Mouse (Mus musculus): ENCODE results near the gene Osbpl3. TPM values are rescaled to one million over a fixed set of nuclear protein-coding genes. Genes with fewer than 3 reads are reported as not detected.

Osbpl3 gene
- polyA plus RNA-seq, 1 experiment, result not detected

GRCm38 (mm10) chr6:50279642-50280041 is 176.4 kb downstream of the Osbpl3 start:
- Histone ChIP-seq H3K36me3 (ENCODE audit: control insufficient read depth) (no peaks in the 10 kb centered on the region), H3K27me3 (ENCODE audit: control insufficient read depth) (no peaks in the 10 kb centered on the region), H3K9me3 (ENCODE audit: control insufficient read depth, low read length) (peaks cover 2% of the 10 kb centered on the region), H3K4me1 (ENCODE audit: control insufficient read depth) (no peaks in the 10 kb centered on the region), H3K4me3 (replicated peaks) (no peak overlapping the region)
- no peak for TF ChIP-seq GATA1 (IDR thresholded peaks at IDR 0.05; ENCODE audit: low read length)
- no peak for TF ChIP-seq TAL1 (IDR thresholded peaks at IDR 0.05; ENCODE audit: low read length)

- H3K36me3 ChIP-seq (ENCODE audit: control insufficient read depth), result no peaks in the 10 kb centered on the region
- H3K4me3 ChIP-seq (replicated peaks), result no peak overlapping the region
- no peaks in the 10 kb centered on the region for H3K9me3 ChIP-seq (ENCODE audit: control insufficient read depth, low read length)
- H3K4me1 ChIP-seq (ENCODE audit: control insufficient read depth), result no peaks in the 10 kb centered on the region
- no peak for TF ChIP-seq TAL1 (IDR thresholded peaks at IDR 0.05; ENCODE audit: low read length)
- H3K27me3 ChIP-seq (ENCODE audit: control insufficient read depth), result no peaks in the 10 kb centered on the region
Measured at GRCm38 (mm10) chr6:50273947-50274346, 182.1 kb downstream of the Osbpl3 start.

- no peaks in the 10 kb centered on the region for H3K27me3 ChIP-seq (ENCODE audit: control insufficient read depth)
- H3K9me3 ChIP-seq (ENCODE audit: control insufficient read depth, low read length), result no peaks in the 10 kb centered on the region
- H3K4me3 ChIP-seq (replicated peaks), result no peak overlapping the region
- H3K36me3 ChIP-seq (ENCODE audit: control insufficient read depth), result no peaks in the 10 kb centered on the region
- H3K4me1 ChIP-seq (ENCODE audit: control insufficient read depth), result no peaks in the 10 kb centered on the region
- TF ChIP-seq GATA1 (IDR thresholded peaks at IDR 0.05; ENCODE audit: low read length), result no peak
- no peak for TF ChIP-seq TAL1 (IDR thresholded peaks at IDR 0.05; ENCODE audit: low read length)
Measured at GRCm38 (mm10) chr6:50273416-50273815, 182.6 kb downstream of the Osbpl3 start.

- no peaks in the 10 kb centered on the region for H3K4me1 ChIP-seq (ENCODE audit: control insufficient read depth)
- no peak within 1 kb of the TSS for H3K4me3 ChIP-seq (replicated peaks)
- TF ChIP-seq GATA1 (IDR thresholded peaks at IDR 0.05; ENCODE audit: low read length) (no peak), TAL1 (IDR thresholded peaks at IDR 0.05; ENCODE audit: low read length) (no peak)
- H3K27me3 ChIP-seq (ENCODE audit: control insufficient read depth), result peaks cover 15% of the 10 kb centered on the region
- H3K9me3 ChIP-seq (ENCODE audit: control insufficient read depth, low read length), result no peaks in the 10 kb centered on the region
- no peaks in the 10 kb centered on the region for H3K36me3 ChIP-seq (ENCODE audit: control insufficient read depth)
Measured at GRCm38 (mm10) chr6:50263670-50264069, 192.3 kb downstream of the Osbpl3 start, which contains the start of gene Gsdme. TSS of gene Gsdme (minus strand) at chr6:50263862.

GRCm38 (mm10) chr6:50262310-50262709 is 193.7 kb downstream of the Osbpl3 start:
- Histone ChIP-seq H3K4me3 (replicated peaks) (no peak overlapping the region), H3K27me3 (ENCODE audit: control insufficient read depth) (peaks cover 15% of the 10 kb centered on the region)

GRCm38 (mm10) chr6:50261922-50262261 is 194.1 kb downstream of the Osbpl3 start:
- no peak for TF ChIP-seq TAL1 (IDR thresholded peaks at IDR 0.05; ENCODE audit: low read length)
- TF ChIP-seq GATA1 (IDR thresholded peaks at IDR 0.05; ENCODE audit: low read length), result no peak

More at GRCm38 (mm10) chr6:50262310-50262709, 193.7 kb downstream of the Osbpl3 start:
- TF ChIP-seq TAL1 (IDR thresholded peaks at IDR 0.05; ENCODE audit: low read length) (no peak), GATA1 (IDR thresholded peaks at IDR 0.05; ENCODE audit: low read length) (no peak)
- H3K4me1 ChIP-seq (ENCODE audit: control insufficient read depth), result no peaks in the 10 kb centered on the region
- no peaks in the 10 kb centered on the region for H3K36me3 ChIP-seq (ENCODE audit: control insufficient read depth)
- no peaks in the 10 kb centered on the region for H3K9me3 ChIP-seq (ENCODE audit: control insufficient read depth, low read length)

GRCm38 (mm10) chr6:50261201-50261921 is 194.6 kb downstream of the Osbpl3 start:
- no peaks in the 10 kb centered on the region for H3K36me3 ChIP-seq (ENCODE audit: control insufficient read depth)
- no peak for TF ChIP-seq GATA1 (IDR thresholded peaks at IDR 0.05; ENCODE audit: low read length)
- no peak for TF ChIP-seq TAL1 (IDR thresholded peaks at IDR 0.05; ENCODE audit: low read length)
- H3K4me1 ChIP-seq (ENCODE audit: control insufficient read depth), result no peaks in the 10 kb centered on the region
- peak overlapping the region; percentile 35 for H3K4me3 ChIP-seq (replicated peaks)
- H3K27me3 ChIP-seq (ENCODE audit: control insufficient read depth), result peaks cover 15% of the 10 kb centered on the region
- no peaks in the 10 kb centered on the region for H3K9me3 ChIP-seq (ENCODE audit: control insufficient read depth, low read length)

More at GRCm38 (mm10) chr6:50261922-50262261, 194.1 kb downstream of the Osbpl3 start:
- H3K27me3 ChIP-seq (ENCODE audit: control insufficient read depth), result peaks cover 15% of the 10 kb centered on the region
- no peaks in the 10 kb centered on the region for H3K9me3 ChIP-seq (ENCODE audit: control insufficient read depth, low read length)
- no peaks in the 10 kb centered on the region for H3K36me3 ChIP-seq (ENCODE audit: control insufficient read depth)
- H3K4me3 ChIP-seq (replicated peaks), result peak overlapping the region; percentile 35
- no peaks in the 10 kb centered on the region for H3K4me1 ChIP-seq (ENCODE audit: control insufficient read depth)

GRCm38 (mm10) chr6:50255356-50255755 is 200.6 kb downstream of the Osbpl3 start:
- Histone ChIP-seq H3K4me1 (ENCODE audit: control insufficient read depth) (no peaks in the 10 kb centered on the region), H3K4me3 (replicated peaks) (no peak overlapping the region), H3K27me3 (ENCODE audit: control insufficient read depth) (no peaks in the 10 kb centered on the region), H3K36me3 (ENCODE audit: control insufficient read depth) (no peaks in the 10 kb centered on the region), H3K9me3 (ENCODE audit: control insufficient read depth, low read length) (no peaks in the 10 kb centered on the region)
- no peak for TF ChIP-seq GATA1 (IDR thresholded peaks at IDR 0.05; ENCODE audit: low read length)
- TF ChIP-seq TAL1 (IDR thresholded peaks at IDR 0.05; ENCODE audit: low read length), result no peak

- Histone ChIP-seq H3K27me3 (ENCODE audit: control insufficient read depth) (no peaks in the 10 kb centered on the region), H3K4me3 (replicated peaks) (no peak overlapping the region), H3K9me3 (ENCODE audit: control insufficient read depth, low read length) (no peaks in the 10 kb centered on the region), H3K4me1 (ENCODE audit: control insufficient read depth) (no peaks in the 10 kb centered on the region), H3K36me3 (ENCODE audit: control insufficient read depth) (no peaks in the 10 kb centered on the region)
- TF ChIP-seq TAL1 (IDR thresholded peaks at IDR 0.05; ENCODE audit: low read length) (no peak), GATA1 (IDR thresholded peaks at IDR 0.05; ENCODE audit: low read length) (no peak)
Measured at GRCm38 (mm10) chr6:50254723-50255184, 201.2 kb downstream of the Osbpl3 start.
